Mouse (Mus musculus): Measurements from ENCODE around the gene Olfr860. TPM values are rescaled to one million over a fixed set of nuclear protein-coding genes. Genes with fewer than 3 reads are reported as not detected.

Gene Olfr860
- total RNA-seq (2023), result not detected

GRCm38 (mm10) chr9:19849647-19850046, at the start of gene Olfr860:
Gene Olfr860 (minus strand): TSS chr9:19849747.

GRCm38 (mm10) chr9:19887904-19888303, 38.4 kb upstream of the Olfr860 start, which contains the start of gene Olfr862:
Gene Olfr862 (minus strand): TSS chr9:19888004.

GRCm38 (mm10) chr9:19804606-19805005, 44.9 kb downstream of the Olfr860 start, which contains the start of gene Olfr859:
Gene Olfr859 (plus strand): TSS chr9:19804906.

Other genes with a start within 250 kb of the Olfr860 start
- 10 to 100 TPM; 29.9 to 34.0 TPM for gene Zfp317, start 227.6 kb downstream of the Olfr860 start, total RNA-seq (2023)
- gene Olfr857, start 140.3 kb downstream of the Olfr860 start, total RNA-seq (2023), result not detected
- not detected for gene Olfr58, start 69.5 kb downstream of the Olfr860 start, total RNA-seq (2023)
- gene Olfr859, start 44.8 kb downstream of the Olfr860 start, total RNA-seq (2023), result not detected
- gene Olfr862, start 38.3 kb upstream of the Olfr860 start, total RNA-seq (2023), result not detected
- gene Olfr77, start 67.1 kb upstream of the Olfr860 start, total RNA-seq (2023), result not detected
- not detected for gene Olfr866, start 178.3 kb upstream of the Olfr860 start, total RNA-seq (2023)
- not detected for gene Olfr867, start 207.8 kb upstream of the Olfr860 start, total RNA-seq (2023)
- not detected for gene Olfr868, start 248.9 kb upstream of the Olfr860 start, total RNA-seq (2023)

All from T-cell, adult 66 days (primary cell).